19 mouse cellular contexts compared by ENCODE assay signal in genomic region chr15:80016563-80017301, GRCm38 (mm10). TPM values are rescaled to one million over a fixed set of nuclear protein-coding genes. Genes with fewer than 3 reads are reported as not detected.
DNase-seq lines count a peak whose midpoint lies in the region; ATAC-seq and TF ChIP-seq lines count a peak whose summit lies in the region.
"Had no signal": no experiment of that assay in that cellular context is flagged by ENCODE, and none has a peak within 500 bp of the region (broad histone marks: within the 10 kb centered on the region; RNA-seq: fewer than 3 reads in every experiment).

No protein-coding gene starts in this region.

- 0 out of 2 replicates have a peak, but pooled peaks cover 4% of the 10 kb centered on the region for H3K27me3 ChIP-seq in stomach, postnatal 0 days (ENCODE audit: control insufficient read depth, insufficient read depth, low read length)
- H3K27me3 ChIP-seq in hindbrain, postnatal 0 days (ENCODE audit: insufficient read depth, low read length): peaks cover 6% of the 10 kb centered on the region; the same call in 1 of the 2 replicates
- peaks cover 11% of the 10 kb centered on the region; the same call in 1 of the 2 replicates for H3K27me3 ChIP-seq in forebrain, postnatal 0 days (ENCODE audit: insufficient read depth, low read length)
- H3K27me3 ChIP-seq: Patski had no signal

- no peak overlapping the region for H3K9ac ChIP-seq in stomach, postnatal 0 days (ENCODE audit: low read length)
- no peak overlapping the region for H3K9ac ChIP-seq in hindbrain, postnatal 0 days (replicated peaks; ENCODE audit: low read length)
- H3K9ac ChIP-seq in forebrain, postnatal 0 days: no peak overlapping the region
- H3K9ac ChIP-seq: hindbrain, embryonic 13.5 days had no signal

- no peak overlapping the region for H3K27ac ChIP-seq in layer of hippocampus, adult 2 months
- no peak overlapping the region for H3K27ac ChIP-seq in stomach, postnatal 0 days (replicated peaks)
- H3K27ac ChIP-seq in hindbrain, postnatal 0 days: no peak overlapping the region
- H3K27ac ChIP-seq in forebrain, postnatal 0 days (ENCODE audit: low read depth, low read length): no peak overlapping the region
- H3K27ac ChIP-seq: embryonic facial prominence, embryonic 10.5 days; heart, embryonic 10.5 days; hindbrain, embryonic 13.5 days had no signal

- WGBS in stomach, postnatal 0 days: 80% methylated on average over 9 of the region's 9 CpGs
- WGBS in hindbrain, postnatal 0 days: 90% methylated on average over 9 of the region's 9 CpGs
- WGBS in forebrain, postnatal 0 days: 92% methylated on average over 9 of the region's 9 CpGs

- no peak for DNase-seq in layer of hippocampus, adult 2 months (ENCODE audit: low spot score in 2 of 2)
- no peak for DNase-seq in layer of hippocampus, adult 18-20 months (ENCODE audit: low spot score in 2 of 2)
- DNase-seq in ES-CJ7 (ENCODE audit: low read depth, low spot score) (peak; percentile 32), R1 (ENCODE audit: low read depth, low spot score) (peak; percentile 71)
- DNase-seq in stomach, postnatal 0 days (ENCODE audit: low spot score): no peak
- DNase-seq in hindbrain, postnatal 0 days (ENCODE audit: low spot score): no peak
- no peak for DNase-seq in forebrain, postnatal 0 days
- DNase-seq: adrenal gland, postnatal 10 days; cerebellum, adult 18-20 months; cerebellum, postnatal 10 days; gastrocnemius, postnatal 36 days; heart, adult 18-20 months; heart, postnatal 10 days had no signal

- H3K4me1 ChIP-seq in stomach, postnatal 0 days (replicated peaks; ENCODE audit: control insufficient read depth, insufficient read depth): peaks cover 3% of the 10 kb centered on the region; the same call in 1 of the 2 replicates
- H3K4me1 ChIP-seq in hindbrain, postnatal 0 days (ENCODE audit: insufficient read depth, low read length): peaks cover 12% of the 10 kb centered on the region; the same call in 1 of the 2 replicates
- H3K4me1 ChIP-seq in forebrain, postnatal 0 days (ENCODE audit: insufficient read depth): peaks cover 7% of the 10 kb centered on the region; the same call in 1 of the 2 replicates

- no peak overlapping the region for H3K4me3 ChIP-seq in layer of hippocampus, adult 2 months
- no peak overlapping the region for H3K4me3 ChIP-seq in stomach, postnatal 0 days (ENCODE audit: low read depth, low read length)
- no peak overlapping the region for H3K4me3 ChIP-seq in hindbrain, postnatal 0 days (ENCODE audit: low read length)
- no peak overlapping the region for H3K4me3 ChIP-seq in forebrain, postnatal 0 days (ENCODE audit: low read depth, low read length)
- H3K4me3 ChIP-seq: embryonic facial prominence, embryonic 10.5 days; heart, embryonic 10.5 days; hindbrain, embryonic 13.5 days had no signal

- TF ChIP-seq EP300 in stomach, postnatal 0 days (optimal IDR thresholded peaks at IDR 0.05): no peak

- ATAC-seq in stomach, postnatal 0 days (ENCODE audit: low FRiP score, low TSS enrichment): no peak
- no peak for ATAC-seq in hindbrain, postnatal 0 days
- ATAC-seq in forebrain, postnatal 0 days: no peak
- ATAC-seq: forebrain, embryonic 14.5 days; intestine, embryonic 16.5 days; Patski had no signal

- TF ChIP-seq CTCF in layer of hippocampus, adult 2 months (conservative IDR thresholded peaks at IDR 0.05): peak; percentile 17; the same call in 1 of the 2 replicates
- TF ChIP-seq CTCF in stomach, postnatal 0 days (IDR thresholded peaks at IDR 0.05; ENCODE audit: low read depth): 0 out of 2 replicates have a peak, but pooled peaks have one; percentile 3
- TF ChIP-seq CTCF in hindbrain, postnatal 0 days (IDR thresholded peaks at IDR 0.05; ENCODE audit: low read depth): no peak
- TF ChIP-seq CTCF in forebrain, postnatal 0 days (IDR thresholded peaks at IDR 0.05; ENCODE audit: low read depth): no peak

- H3K9me3 ChIP-seq in stomach, postnatal 0 days (ENCODE audit: control insufficient read depth, low read length): no peaks in the 10 kb centered on the region
- H3K9me3 ChIP-seq in hindbrain, postnatal 0 days (ENCODE audit: low read length): no peaks in the 10 kb centered on the region
- H3K9me3 ChIP-seq in forebrain, postnatal 0 days (ENCODE audit: low read length): no peaks in the 10 kb centered on the region
- H3K9me3 ChIP-seq: embryonic facial prominence, embryonic 10.5 days; heart, embryonic 10.5 days; hindbrain, embryonic 13.5 days had no signal

- H3K36me3 ChIP-seq in stomach, postnatal 0 days (ENCODE audit: control insufficient read depth, insufficient read depth, low read length): no peaks in the 10 kb centered on the region
- no peaks in the 10 kb centered on the region for H3K36me3 ChIP-seq in hindbrain, postnatal 0 days (ENCODE audit: insufficient read depth, low read length)
- H3K36me3 ChIP-seq in forebrain, postnatal 0 days (ENCODE audit: insufficient read depth): no peaks in the 10 kb centered on the region
- H3K36me3 ChIP-seq: embryonic facial prominence, embryonic 10.5 days; heart, embryonic 10.5 days; hindbrain, embryonic 13.5 days had no signal

- no peak overlapping the region for H3K4me2 ChIP-seq in stomach, postnatal 0 days (replicated peaks; ENCODE audit: low read depth)
- H3K4me2 ChIP-seq in hindbrain, postnatal 0 days (ENCODE audit: low read depth, low read length): no peak overlapping the region
- H3K4me2 ChIP-seq in forebrain, postnatal 0 days (ENCODE audit: low read depth): no peak overlapping the region
- H3K4me2 ChIP-seq: hindbrain, embryonic 13.5 days had no signal

RNA-seq across cellular contexts. Expression of gene Pdgfb, which starts 2.0 kb away (rescaled TPM):
- 10 to 100 TPM; 27.4 to 29.3 TPM for total RNA-seq in layer of hippocampus, adult 2 months (2021)
- 10 to 100 TPM; 28.2 to 30.4 TPM for total RNA-seq in layer of hippocampus, adult 18-20 months (2021)
- 3.1 and 3.6 TPM in 2 replicates for polyA plus RNA-seq in stomach, postnatal 0 days (2015; fragmentation: Nextera tagmentation; extraction: Ambion mirVana)
- 31.0 and 33.4 TPM in 2 replicates for total RNA-seq in hindbrain, postnatal 0 days (2014; rRNA removed)
- polyA plus RNA-seq in hindbrain, postnatal 0 days (2015; fragmentation: Nextera tagmentation; extraction: Ambion mirVana): 8.3 and 9.5 TPM in 2 replicates
- 13.2 and 17.8 TPM in 2 replicates for total RNA-seq in forebrain, postnatal 0 days (2014; rRNA removed)
- 4.6 and 7.6 TPM in 2 replicates for polyA plus RNA-seq in forebrain, postnatal 0 days (2015; fragmentation: Nextera tagmentation; extraction: Ambion mirVana)

RNA-seq across cellular contexts. Expression of gene Cbx7, which starts 45.8 kb away (rescaled TPM):
- 10 to 100 TPM; 49.8 to 50.3 TPM for total RNA-seq in layer of hippocampus, adult 2 months (2021)
- 10 to 100 TPM; 62.3 to 62.7 TPM for total RNA-seq in layer of hippocampus, adult 18-20 months (2021)
- 4.8 and 5.5 TPM in 2 replicates for polyA plus RNA-seq in stomach, postnatal 0 days (2015; fragmentation: Nextera tagmentation; extraction: Ambion mirVana)
- 5.1 and 9.5 TPM in 2 replicates for total RNA-seq in hindbrain, postnatal 0 days (2014; rRNA removed)
- polyA plus RNA-seq in hindbrain, postnatal 0 days (2015; fragmentation: Nextera tagmentation; extraction: Ambion mirVana): 2.9 and 3.1 TPM in 2 replicates
- 6.4 and 11.1 TPM in 2 replicates for total RNA-seq in forebrain, postnatal 0 days (2014; rRNA removed)
- polyA plus RNA-seq in forebrain, postnatal 0 days (2015; fragmentation: Nextera tagmentation; extraction: Ambion mirVana): 2.4 and 3.1 TPM in 2 replicates

Comparison
In these comparisons a context has a peak if more than half of its experiments do, and no peak if none do; other contexts are left out.
1. DNase-seq: peak in ES-CJ7 (single experiment) and R1 (single experiment); none in layer of hippocampus, adult 2 months (0 of 2), layer of hippocampus, adult 18-20 months (0 of 2), stomach, postnatal 0 days (single experiment), hindbrain, postnatal 0 days (single experiment) and forebrain, postnatal 0 days (single experiment).
2. CTCF ChIP-seq: peak in layer of hippocampus, adult 2 months (single experiment) and stomach, postnatal 0 days (single experiment); none in hindbrain, postnatal 0 days (single experiment) and forebrain, postnatal 0 days (single experiment).